Mouse (Mus musculus) hindbrain, embryonic 16.5 days (tissue): ENCODE measurements around the gene Vamp4. TPM values are rescaled to one million over a fixed set of nuclear protein-coding genes. Genes with fewer than 3 reads are reported as not detected.

ENCODE experiments used
- polyA plus RNA-seq: library from polyadenylated mRNA; unstranded; fragments of >200 nt; fragmentation: Nextera tagmentation; extraction: Ambion mirVana; gene quantifications from 2 replicates; pipeline ENCODE4 v1.2.1, GENCODE M21; 2015

The Vamp4 gene
- polyA plus RNA-seq, 1 experiment from 2014 or later, result 90.4 TPM

Other genes with a start within 250 kb of the Vamp4 start
- 57.1 and 61.2 TPM in 2 replicates for gene Dnm3, start 92.5 kb upstream of the Vamp4 start, polyA plus RNA-seq
- gene Mettl13, start 22.0 kb upstream of the Vamp4 start, polyA plus RNA-seq, result 15.7 and 17.5 TPM in 2 replicates
- gene Myoc, start 68.6 kb downstream of the Vamp4 start, polyA plus RNA-seq, result 0.10 and 0.12 TPM in 2 replicates
- not detected in 2 replicates for gene Myocos, start 87.7 kb downstream of the Vamp4 start, polyA plus RNA-seq
- gene Prrc2c, start 170.0 kb downstream of the Vamp4 start, polyA plus RNA-seq, result 104 and 117 TPM in 2 replicates
- 0.54 and 0.78 TPM in 2 replicates for gene Fmo4, start 243.5 kb downstream of the Vamp4 start, polyA plus RNA-seq